Mouse (Mus musculus): ENCODE measurements around the gene Calm3.

Gene Calm3

GRCm38 (mm10) chr7:16940292-16940691 is 16.4 kb upstream of the Calm3 start:
- DNase-seq (ENCODE audit: low spot score): no peak

- DNase-seq (ENCODE audit: low spot score): no peak
Measured at GRCm38 (mm10) chr7:16938117-16938791, 14.3 kb upstream of the Calm3 start.

GRCm38 (mm10) chr7:16937312-16937711 is 13.4 kb upstream of the Calm3 start:
- no peak for DNase-seq (ENCODE audit: low spot score)

- DNase-seq (ENCODE audit: low spot score): peak; percentile 51
Measured at GRCm38 (mm10) chr7:16932704-16933577, 9.0 kb upstream of the Calm3 start.

GRCm38 (mm10) chr7:16931968-16932627 is 8.2 kb upstream of the Calm3 start:
- DNase-seq (ENCODE audit: low spot score): peak; percentile 83

GRCm38 (mm10) chr7:16930850-16931249 is 6.9 kb upstream of the Calm3 start:
- no peak for DNase-seq (ENCODE audit: low spot score)

GRCm38 (mm10) chr7:16928341-16928740 is 4.4 kb upstream of the Calm3 start:
- no peak for DNase-seq (ENCODE audit: low spot score)

- DNase-seq (ENCODE audit: low spot score): no peak
Measured at GRCm38 (mm10) chr7:16923283-16924036, 454 bp downstream of the Calm3 start.

- no peak for DNase-seq (ENCODE audit: low spot score)
Measured at GRCm38 (mm10) chr7:16922360-16922973, 1.4 kb downstream of the Calm3 start.

GRCm38 (mm10) chr7:16921881-16922335 is 2.0 kb downstream of the Calm3 start:
- no peak for DNase-seq (ENCODE audit: low spot score)

GRCm38 (mm10) chr7:16920818-16921791 is 2.8 kb downstream of the Calm3 start:
- DNase-seq (ENCODE audit: low spot score): no peak

- DNase-seq (ENCODE audit: low spot score): no peak
Measured at GRCm38 (mm10) chr7:16920150-16920579, 3.7 kb downstream of the Calm3 start.

- DNase-seq (ENCODE audit: low spot score): no peak
Measured at GRCm38 (mm10) chr7:16919395-16920149, 4.3 kb downstream of the Calm3 start.

GRCm38 (mm10) chr7:16918670-16919069 is 5.2 kb downstream of the Calm3 start:
- no peak for DNase-seq (ENCODE audit: low spot score)

GRCm38 (mm10) chr7:16918014-16918413 is 5.9 kb downstream of the Calm3 start:
- no peak for DNase-seq (ENCODE audit: low spot score)

GRCm38 (mm10) chr7:16917447-16917846 is 6.5 kb downstream of the Calm3 start:
- no peak for DNase-seq (ENCODE audit: low spot score)

GRCm38 (mm10) chr7:16916342-16917265 is 7.3 kb downstream of the Calm3 start:
- DNase-seq (ENCODE audit: low spot score): no peak

Data from urinary bladder, postnatal 25 days (tissue).